Comparison of ENCODE assay signal across 22 mouse cellular contexts in genomic region chr13:80920939-80921338, GRCm38 (mm10).
"Had no signal": no experiment of that assay in that cellular context is flagged by ENCODE, and none has a peak within 500 bp of the region (broad histone marks: within the 10 kb centered on the region; RNA-seq: fewer than 3 reads in every experiment).

No protein-coding gene starts in this region.

- H3K4me3 ChIP-seq: kidney, embryonic 15.5 days; limb, embryonic 10.5 days; limb, embryonic 13.5 days; liver, embryonic 12.5 days; liver, embryonic 15.5 days; lung, embryonic 15.5 days; megakaryocyte, embryonic 14.5 days; neural tube, embryonic 13.5 days had no signal

- H3K36me3 ChIP-seq: kidney, embryonic 15.5 days; limb, embryonic 10.5 days; limb, embryonic 13.5 days; liver, embryonic 12.5 days; liver, embryonic 15.5 days; lung, embryonic 15.5 days; neural tube, embryonic 13.5 days had no signal

- H3K4me2 ChIP-seq: kidney, embryonic 15.5 days; limb, embryonic 13.5 days; liver, embryonic 12.5 days; liver, embryonic 15.5 days; lung, embryonic 15.5 days; midbrain, embryonic 11.5 days; neural tube, embryonic 13.5 days had no signal

- ATAC-seq: liver, embryonic 12.5 days had no signal

- H3K27ac ChIP-seq: kidney, embryonic 15.5 days; limb, embryonic 10.5 days; limb, embryonic 13.5 days; liver, embryonic 12.5 days; liver, embryonic 15.5 days; lung, embryonic 15.5 days; neural tube, embryonic 13.5 days; stomach, postnatal 0 days had no signal

- H3K9ac ChIP-seq: kidney, embryonic 15.5 days; limb, embryonic 13.5 days; liver, embryonic 12.5 days; liver, embryonic 15.5 days; lung, embryonic 15.5 days; neural tube, embryonic 13.5 days had no signal

- H3K9me3 ChIP-seq: kidney, embryonic 15.5 days; limb, embryonic 10.5 days; limb, embryonic 13.5 days; liver, embryonic 12.5 days; liver, embryonic 15.5 days; lung, embryonic 15.5 days; megakaryocyte, embryonic 14.5 days; neural tube, embryonic 13.5 days had no signal

- H3K27me3 ChIP-seq: kidney, embryonic 15.5 days; limb, embryonic 13.5 days; liver, embryonic 12.5 days; liver, embryonic 15.5 days; lung, embryonic 15.5 days; neural tube, embryonic 13.5 days had no signal

- H3K4me1 ChIP-seq: kidney, embryonic 15.5 days; limb, embryonic 10.5 days; limb, embryonic 13.5 days; liver, embryonic 12.5 days; liver, embryonic 15.5 days; lung, embryonic 15.5 days; megakaryocyte, embryonic 14.5 days had no signal

- DNase-seq: kidney, adult 11 months; kidney, adult 8-10 months; kidney, postnatal 10 days; kidney, postnatal 36 days; liver; lung, adult 18-20 months; lung, postnatal 10 days; lung, postnatal 4 days; midbrain, embryonic 14.5 days; thymus, adult 2 months; thymus, postnatal 14 days; thymus, postnatal 4 days had no signal
